Mouse (Mus musculus) thymus, postnatal 4 days (tissue): ENCODE results near the gene Mettl26.
A peak's percentile ranks its signal among the peaks of the same experiment; 100 is the strongest.
"Not testable (repeated sequence)": the region's sequence is repeated elsewhere in the genome, so short reads cannot be mapped to it uniquely, and the experiment has no call there.

Experiments used
- DNase-seq: peaks from one replicate; pipeline ENCODE4 v3.0.0; 2021

The Mettl26 gene

DNA sequence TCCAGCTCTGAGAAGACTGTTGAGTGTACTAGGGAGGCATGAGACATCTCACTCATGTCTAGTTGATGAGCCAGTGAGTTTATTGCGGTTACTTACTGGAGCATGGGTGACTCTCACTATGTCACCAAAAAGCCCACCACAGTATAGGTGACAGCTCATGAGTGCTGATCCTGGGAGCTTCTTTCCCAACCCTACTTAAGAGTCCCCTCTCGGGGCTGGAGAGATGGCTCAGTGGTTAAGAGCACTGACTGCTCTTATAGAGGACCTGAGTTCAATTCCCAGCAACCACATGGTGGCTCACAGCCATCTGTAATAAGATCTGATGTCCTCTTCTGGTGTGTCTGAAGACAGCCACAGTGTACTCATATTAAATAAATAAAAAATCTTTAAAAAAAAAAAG is 4.9 kb upstream of the Mettl26 start:
- no peak for DNase-seq

DNA sequence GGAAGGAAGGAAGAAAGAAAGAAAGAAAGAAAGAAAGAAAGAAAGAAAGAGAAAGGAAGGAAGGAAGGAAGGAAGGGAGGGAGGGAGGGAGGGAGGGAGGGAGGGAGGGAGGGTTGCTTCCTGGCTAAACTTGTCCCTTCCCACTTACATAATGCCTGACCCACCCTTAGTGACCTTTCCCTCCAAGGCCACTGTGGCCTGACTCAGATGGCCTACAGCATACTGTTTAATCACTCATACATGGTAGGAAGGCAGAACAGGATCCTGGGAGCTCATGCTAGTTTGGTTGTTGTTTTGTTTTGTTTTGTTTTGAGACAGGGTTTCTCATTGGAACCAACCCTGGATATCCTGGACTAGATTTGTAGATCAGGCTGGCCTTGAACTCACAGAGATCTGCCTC is 3.3 kb upstream of the Mettl26 start:
- DNase-seq = not testable (repeated sequence)

DNA sequence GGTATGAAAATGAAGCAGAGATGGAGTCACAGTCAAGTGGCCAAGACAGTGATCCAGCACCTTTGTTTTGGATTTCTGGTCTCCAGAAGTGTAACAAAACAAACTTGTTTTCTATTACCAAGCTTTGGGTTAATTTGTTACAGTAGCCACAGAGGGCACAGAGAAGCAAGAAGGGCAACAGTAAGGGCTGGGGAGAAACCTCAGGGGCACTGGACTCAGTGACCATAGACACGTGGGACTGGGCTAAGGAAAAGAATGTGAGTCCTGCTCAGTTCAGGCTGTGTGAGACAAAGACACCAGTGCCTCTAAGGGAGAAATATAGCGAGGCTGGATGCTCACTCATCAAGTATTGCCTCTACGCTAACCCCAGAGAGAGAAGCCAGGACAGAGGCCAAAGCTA is 2.2 kb upstream of the Mettl26 start:
- DNase-seq = no peak

DNA sequence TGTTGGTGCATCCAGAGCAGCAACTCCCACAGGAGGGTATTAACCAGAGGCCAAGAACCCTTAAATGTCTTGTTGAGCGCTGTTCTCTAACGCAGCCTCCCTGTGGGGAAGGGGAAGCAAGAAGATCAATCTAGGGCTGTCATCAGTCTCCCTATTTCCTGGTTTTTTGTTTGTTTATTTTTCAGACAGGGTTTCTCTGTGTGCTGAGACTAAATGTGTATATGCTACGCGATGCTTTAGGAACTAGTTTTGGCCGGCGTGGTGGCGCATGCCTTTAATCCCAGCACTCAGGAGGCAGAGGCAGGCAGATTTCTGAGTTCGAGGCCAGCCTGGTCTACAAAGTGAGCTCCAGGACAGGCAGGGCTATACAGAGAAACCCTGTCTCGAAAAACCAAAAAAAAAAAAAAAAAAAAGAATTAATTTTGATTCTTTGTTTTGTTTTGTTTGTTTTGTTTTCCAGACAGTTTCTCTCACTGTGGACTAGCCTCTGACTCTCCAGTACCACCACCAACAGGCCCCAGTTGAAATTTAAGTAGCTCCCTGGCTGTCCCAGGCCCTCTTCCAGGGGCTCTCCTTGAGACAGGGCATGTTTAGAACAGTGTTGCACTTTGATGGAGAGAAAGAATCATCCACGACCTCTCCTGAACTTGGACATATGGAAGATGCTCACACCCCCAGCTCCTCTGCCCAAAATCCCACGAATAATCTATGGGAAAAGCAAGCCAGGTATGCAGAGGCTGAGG is 1.3 kb upstream of the Mettl26 start:
- no peak for DNase-seq

DNA sequence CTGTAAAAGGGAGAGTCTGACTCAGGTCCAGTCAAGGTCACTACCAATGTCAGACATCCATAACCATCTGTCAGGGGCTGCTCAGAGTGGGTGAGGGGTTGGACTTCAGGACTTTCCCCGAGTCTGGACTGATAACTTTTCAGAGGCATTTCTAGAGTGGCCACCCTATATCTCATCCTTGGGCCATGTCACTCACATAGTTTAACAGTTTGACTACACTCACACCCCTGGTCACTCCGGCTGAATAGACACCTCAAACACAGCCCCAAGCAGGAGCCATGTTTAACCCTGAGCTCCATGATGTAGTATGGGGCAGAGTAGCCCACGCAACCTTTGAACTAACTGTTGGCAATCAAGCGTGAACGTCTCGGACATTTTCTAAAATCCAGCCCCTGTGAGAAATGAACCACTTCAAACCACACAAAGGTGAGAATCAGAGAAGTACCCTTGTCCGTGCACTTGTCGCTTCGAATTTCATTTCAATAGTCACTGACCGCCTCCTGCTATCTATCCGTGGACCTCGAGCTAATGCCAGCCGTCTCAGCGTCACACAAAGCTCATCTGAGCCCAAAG is 640 bp upstream of the Mettl26 start:
- DNase-seq = no peak

DNA sequence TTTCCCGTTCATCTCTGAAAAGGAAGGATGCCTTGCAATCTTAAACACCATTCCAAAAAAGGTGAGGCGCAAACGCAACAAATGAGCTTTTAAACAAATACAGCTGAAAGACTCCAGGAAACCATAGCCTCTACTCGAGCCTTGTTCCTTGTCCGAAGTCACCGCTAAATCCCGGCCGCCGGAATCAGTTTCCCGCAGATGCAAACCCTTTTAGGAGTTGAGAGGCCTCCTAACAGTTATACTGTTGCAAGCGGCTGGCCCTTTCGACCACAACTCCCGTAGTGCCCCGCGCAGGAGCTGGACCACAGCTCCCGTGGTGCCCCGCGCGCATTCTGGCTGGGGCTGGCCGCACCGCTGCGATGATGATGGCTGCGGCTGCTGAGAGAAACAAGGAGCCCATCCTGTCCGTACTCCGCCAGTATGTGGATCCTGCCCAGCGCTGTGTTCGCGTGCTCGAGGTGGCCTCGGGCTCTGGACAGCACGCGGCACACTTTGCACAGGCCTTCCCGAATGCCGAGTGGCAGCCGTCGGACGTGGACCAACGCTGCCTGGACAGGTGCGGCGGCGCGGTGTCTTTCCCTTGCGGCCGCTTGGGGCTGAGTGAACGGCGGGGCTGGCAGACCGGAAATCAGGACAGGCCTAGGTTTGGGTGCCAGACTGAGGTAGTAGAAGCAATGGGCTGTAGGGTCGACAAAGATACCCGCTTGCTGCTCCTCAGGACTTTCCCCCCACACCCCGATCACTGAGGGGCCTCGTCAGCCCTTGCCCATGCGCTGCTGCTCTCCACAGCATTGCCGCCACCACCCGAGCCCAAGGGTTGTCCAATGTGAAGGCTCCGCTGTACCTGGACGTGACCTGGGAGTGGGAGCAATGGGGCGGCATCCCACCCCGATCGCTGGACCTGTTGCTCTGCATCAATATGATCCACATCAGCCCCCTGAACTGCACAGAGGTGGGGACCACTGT is 580 bp downstream of the Mettl26 start:
- peak; percentile 90 for DNase-seq

DNA sequence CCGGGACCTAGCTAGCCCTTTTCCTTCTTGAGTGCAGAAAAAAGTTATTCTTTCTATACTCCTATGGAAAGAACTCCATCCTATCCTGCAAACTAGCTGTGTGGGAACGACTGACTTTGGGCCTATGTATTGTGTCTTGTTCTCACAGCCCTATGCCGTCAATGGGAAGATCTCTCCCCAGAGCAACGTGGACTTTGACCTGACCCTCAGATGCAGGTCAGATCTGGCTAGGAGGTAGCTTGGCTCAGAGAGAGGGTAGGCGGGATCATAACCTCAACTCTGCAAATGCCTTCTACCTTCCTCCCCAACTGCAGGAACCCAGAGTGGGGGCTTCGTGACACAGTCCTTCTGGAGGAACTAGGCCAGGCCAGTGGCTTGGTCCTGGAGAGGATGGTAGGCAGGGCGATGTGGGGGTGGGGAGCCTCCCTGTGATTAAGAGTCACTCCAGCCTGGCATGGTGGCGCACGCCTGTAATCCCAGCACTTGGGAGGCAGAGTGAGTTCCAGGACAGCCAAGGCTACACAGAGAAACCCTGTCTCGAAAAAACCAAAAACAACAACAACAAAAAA is 1.6 kb downstream of the Mettl26 start:
- no peak for DNase-seq

DNA sequence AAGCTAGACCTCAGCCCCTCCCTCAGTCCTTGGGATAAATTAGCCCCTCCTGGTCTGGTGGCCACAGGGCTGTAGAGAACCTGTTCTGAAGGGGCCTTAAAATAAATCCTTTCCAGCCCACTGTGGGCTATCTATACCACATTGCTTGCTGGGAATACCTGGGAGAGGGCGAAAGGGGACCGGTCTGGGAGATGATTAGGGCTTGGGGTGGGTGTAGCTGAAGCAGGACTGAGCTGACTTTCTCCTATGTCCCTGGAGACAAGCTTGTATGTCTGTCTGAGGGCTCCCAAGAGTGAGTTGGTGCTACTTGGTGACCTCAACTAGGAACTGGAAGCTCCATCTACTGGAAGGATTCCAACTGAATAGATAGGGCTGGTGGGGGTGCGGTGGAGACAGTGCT is 2.2 kb downstream of the Mettl26 start:
- no peak for DNase-seq

DNA sequence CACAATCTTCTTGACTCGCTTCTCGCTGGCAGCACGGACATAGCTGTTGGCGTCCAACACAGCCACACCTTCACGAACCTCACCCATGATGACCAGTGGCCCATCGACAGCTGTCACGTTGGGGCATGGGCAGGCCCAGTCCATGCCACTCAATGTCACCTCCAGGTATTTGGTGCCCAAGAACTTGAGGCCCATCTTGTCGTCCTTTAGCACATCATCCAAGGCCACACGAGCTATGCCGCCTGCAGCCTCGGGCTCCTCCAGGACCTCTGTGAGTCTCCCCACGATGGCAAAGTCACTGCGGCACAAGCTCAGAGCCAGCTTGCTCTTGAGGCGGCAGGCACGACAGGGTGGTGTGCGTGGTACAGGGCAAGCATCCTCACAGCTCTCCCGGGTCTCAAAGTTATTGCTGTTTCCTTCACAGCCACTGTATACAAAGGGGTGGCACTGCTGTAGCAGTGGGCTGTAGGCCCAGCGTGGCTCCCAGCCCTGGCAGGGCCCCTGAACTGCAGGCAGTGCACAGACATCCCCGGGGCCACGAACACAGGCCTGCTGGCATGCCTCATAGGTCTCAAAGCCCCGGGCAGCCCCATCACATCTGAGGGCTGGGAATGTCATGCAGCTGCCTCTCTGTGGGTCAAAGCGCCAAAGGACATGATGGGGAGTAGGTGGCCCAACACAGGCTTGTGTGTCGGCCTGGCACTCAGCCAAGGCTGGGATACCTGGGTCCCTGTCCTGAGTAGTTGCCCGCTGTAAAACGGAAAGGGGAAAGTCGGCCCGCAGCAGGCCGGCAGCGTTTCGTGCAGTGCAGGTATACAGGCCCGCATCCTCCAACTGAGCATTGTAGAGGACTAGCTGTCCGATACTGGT is 3.1 kb downstream of the Mettl26 start:
- DNase-seq = no peak

DNA sequence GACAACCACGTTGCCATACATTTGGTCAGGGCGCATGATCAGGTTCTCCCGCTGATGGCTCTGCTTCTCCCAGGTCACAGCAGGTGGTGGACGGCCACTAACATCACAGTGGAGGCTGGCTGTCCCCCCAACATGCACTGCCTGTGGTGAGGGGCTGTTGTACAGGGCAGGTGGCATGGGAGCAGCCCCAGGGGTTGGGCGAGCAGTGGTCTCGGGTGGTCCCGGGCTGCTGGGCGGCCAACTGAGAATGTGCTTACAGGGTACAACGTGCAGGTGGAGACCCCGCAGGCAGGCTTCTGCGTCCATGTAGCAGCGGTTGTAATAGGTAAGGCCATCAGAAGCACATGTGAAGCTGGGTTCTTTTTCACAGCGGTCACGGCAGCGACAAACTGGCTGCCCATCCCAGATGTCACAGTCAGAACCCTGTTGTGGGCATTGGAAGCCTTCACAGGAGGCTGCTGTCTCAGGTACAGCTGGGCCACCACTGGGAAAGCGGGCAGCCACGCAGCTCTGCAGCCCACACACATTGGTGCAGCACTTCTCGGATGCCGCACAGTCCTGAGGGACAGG is 3.8 kb downstream of the Mettl26 start:
- no peak for DNase-seq

DNA sequence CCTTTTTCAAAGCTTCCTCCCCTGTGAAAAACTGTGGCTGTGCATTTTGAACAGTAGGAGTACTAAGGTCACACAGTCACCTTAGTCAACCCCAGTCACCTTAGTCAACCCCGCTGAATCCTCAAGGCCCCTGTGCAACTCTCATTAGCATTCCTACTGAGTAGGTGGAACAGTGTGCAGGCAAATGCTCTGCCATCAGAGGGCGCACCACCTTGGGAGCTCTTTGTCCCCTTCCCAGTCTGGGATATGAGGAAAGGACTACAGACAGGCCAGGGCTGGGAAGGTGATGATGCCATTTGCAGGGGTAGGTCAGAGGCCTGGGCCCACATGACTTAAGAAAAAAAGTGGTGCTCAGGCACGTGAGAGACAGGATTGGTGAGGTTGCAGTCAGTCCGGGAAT is 4.4 kb downstream of the Mettl26 start:
- peak; percentile 63 for DNase-seq

DNA sequence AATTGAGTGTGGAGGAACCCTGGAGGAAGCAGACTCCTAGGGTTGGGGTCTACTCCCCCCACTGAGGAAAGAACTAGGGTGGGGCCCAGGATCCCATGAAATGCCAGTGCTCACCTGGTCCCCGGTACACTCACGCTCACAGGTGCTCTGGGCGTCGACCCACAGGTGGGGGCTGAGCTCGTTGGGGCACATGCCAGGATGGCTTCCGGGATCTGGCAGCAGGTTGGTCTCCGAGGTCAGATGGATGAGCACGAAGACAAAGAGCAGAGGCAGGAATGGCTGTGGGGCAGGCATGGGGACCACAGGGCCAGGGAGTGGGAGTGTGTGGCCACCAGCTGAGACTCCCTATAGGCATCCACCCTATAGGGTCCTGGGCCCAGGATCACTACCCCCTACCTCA is 4.9 kb downstream of the Mettl26 start:
- no peak for DNase-seq

DNA sequence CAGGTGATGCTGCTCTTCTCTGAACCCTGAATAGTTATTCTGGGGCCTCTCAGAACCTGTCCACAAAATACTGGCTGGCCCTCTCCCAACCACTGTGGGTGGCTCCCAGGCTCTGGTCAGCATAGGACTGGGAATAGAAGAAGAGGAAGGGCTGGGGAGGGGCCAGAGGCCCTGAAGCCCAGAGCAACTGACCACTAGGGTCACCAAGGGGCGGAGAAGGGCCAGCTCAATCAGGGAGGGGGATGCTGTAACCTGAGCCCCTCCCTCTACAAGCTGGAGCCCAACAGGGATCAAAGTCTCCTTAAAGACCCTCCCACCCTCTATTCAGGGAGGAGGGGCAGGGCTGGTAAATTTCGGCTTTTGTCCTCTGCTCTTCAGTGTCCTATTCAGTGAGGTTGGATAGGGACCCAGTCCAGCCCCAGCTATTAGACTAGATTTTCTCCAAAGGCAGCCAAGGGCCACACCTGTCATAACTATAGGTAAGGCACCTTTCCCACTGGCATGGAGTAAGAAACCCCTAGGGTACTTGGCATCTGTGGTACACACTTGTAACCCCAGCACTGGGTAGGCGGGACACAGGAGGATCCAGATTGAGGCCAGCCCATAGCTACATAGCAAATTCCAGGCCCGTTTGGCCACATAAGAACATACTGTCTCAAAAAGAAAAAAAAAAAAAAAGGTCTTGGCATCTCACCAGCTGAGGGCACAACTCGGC is 5.5 kb downstream of the Mettl26 start, which contains the start of gene Wfikkn1:
Gene Wfikkn1, minus strand, starts transcription at position 663 of the 715 bp plus-strand sequence.
- no peak for DNase-seq

DNA sequence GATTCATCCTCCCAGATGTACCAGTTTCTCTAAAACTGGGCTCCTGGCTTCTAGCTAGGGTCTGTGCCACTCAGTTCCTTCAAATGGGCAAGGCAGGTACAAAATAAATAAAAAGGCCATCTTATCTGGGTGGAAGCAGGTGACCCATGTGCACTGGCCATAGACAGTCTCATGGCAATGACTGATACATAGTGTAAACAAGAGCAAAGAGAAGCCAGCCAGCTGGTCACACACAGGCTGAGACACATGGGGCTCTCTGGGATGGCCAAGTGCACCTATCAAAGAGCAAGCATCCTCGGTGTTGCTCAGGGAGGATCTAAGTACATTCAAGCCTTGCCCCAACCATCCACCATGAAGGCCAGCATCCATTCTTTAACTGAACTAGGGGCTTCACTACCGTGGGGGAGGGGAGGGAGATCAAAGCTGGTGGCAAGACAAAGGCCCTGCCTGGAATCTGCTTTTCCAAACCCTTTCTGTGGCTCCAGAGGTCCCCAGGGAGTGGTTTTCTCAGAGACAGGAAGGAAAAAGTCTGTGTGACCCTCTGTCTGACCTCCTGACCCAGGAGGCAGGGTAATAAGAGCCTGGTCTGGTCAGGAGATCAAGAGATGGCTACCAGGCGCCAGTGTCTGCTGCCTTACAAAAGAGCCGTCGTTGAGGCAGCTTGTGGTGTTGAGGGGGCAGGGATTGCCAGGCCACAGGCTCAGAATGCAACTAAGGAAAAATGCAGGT is 6.2 kb downstream of the Mettl26 start:
- DNase-seq = no peak

DNA sequence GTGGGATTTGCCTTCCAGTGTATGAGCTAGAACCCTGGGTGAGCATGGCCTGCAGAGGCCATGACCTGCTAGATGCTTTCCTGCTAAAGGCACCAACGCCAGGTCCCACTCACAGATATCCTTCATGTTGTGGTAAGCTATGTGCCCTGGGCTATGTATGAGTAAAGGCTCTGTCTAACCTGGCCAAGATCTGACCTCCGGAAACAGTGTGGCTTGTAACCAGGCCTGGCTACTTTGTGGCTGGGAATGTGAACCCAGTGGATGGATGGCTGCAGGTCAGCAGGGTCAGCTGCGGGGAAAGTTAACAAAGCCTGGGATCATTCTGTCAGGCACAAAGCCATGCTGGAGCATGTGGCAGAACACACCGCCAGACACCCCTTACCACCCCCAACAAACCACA is 6.8 kb downstream of the Mettl26 start:
- no peak for DNase-seq

DNA sequence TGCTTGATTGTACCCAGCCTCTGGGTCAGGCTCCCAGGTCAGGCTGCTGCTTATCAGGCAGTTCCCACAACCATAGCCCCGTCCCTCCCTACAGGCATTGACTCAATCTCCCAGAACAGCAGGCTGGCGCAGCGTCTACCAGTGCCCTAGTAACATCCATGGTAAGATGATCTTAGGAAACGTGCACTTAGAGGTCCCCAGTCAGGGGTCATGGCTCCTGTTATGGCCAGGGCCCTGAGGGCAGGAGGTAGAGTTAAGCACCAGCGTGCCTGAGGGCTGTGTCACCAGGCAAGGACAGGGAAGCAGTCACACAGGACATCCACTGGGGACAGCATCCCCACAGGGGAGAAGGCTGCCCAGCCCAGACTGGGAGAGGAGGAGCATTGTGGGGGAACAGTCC is 7.4 kb downstream of the Mettl26 start:
- no peak for DNase-seq

DNA sequence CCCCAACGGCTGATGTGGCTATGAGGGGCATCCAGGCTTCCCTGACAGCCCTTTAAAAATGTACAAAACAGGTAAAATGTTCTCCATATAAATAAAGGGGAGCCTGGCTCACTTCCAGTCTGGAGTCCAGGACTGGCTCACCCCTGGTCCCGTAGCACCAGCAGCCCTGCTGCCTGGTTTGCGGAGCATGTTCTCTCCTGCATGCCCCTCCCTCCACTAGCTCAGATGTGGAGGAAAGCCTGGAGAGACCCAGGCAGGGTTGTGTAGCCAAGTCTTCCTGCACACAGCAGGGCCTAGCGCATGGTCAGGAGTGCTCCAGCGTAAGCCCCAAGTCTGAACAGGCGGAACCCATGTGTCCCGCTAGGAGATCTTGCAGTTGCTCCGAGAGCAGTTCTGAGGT is 8.4 kb downstream of the Mettl26 start:
- DNase-seq = no peak

DNA sequence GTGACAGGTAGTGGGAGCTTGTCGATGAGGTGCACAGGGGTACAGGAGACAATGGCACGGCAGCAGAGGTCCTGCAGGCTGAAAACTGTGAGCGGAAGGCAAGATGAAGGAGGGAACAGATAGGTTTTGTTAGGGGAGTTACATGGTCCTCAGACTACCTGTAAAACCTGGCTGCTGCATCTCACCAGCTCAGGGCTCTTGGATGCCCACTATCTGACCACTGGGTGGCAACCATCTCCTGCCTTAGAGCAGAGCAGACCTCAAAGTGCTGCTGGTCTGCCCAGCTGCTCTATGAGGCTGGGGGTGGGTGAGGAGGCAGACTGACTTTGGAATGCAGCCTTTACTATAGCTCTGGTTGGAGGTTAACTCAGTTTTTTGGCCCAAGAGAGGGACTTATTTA is 8.9 kb downstream of the Mettl26 start:
- DNase-seq = no peak

DNA sequence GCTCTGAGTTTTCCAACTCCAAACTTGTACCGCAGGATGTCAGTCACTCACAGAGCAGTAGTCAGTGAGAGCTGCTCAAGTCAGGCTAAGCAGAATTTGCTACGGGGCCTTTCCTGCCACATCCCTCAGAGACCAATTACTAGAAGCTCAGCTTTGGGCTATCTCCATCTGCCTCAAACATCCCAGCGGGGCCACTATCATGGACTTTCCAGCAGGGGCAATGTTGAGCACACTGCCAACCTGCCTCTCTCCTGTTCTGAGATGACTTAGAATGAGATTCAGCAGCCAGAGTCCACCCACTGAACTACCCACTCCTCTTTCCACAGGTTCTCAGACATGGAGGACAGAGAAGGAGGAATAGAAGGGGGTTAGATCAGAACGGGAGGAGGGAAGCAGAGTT is 10.8 kb downstream of the Mettl26 start:
- DNase-seq = peak; percentile 62

DNA sequence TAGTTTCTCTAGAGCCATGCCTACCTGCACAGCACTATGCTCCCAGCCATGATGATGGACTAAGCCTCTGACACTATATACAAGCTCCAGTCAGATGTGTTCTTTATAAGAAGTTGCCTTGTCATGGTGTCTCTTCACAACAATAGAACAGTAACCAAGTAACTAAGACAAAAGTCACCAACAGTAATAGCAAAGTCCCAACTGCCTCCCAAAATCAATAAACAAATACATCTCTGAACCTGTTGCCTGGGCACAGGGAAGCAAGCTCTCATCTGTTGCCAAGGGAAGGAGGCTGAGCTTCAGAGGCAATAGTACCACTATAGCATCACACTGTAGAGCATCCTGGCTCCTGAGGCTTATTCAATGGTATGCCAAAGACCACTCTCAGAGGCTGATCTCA is 11.9 kb downstream of the Mettl26 start:
- no peak for DNase-seq

DNA sequence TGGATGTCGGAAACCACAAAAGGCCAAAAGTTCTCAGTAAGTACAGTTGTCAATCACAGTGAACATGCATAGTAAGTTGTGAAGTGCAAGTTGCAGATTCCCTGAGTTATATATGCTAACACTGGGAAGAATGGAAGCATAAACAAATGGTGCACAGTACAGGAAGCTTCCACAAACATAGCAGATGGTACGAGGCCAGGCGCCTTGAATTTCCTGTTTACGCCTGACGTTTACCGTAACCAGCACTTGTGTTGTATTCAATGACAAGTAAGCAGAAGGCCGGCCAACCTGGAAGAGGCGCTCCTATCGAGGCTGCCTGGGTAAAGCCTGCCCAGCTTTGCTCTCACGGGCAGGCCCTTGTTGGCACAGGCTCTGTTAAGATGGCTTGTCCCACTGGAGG is 12.6 kb downstream of the Mettl26 start:
- no peak for DNase-seq
